Mouse (Mus musculus) CH12.LX (cell line): Measurements from ENCODE around the gene Sec16a. TPM values are rescaled to one million over a fixed set of nuclear protein-coding genes. Genes with fewer than 3 reads are reported as not detected.

Experiments
- DNase-seq: peaks from one replicate; pipeline ENCODE4 v3.0.0-alpha.2; 2013; ENCODE audit errors: extremely low read depth
- H3K27ac ChIP-seq: 2 replicates; pipeline ENCODE4 v1.5.1; 2012; ENCODE audit warnings: low read depth, mild to moderate bottlenecking, control low read depth, moderate library complexity; ENCODE audit not compliant: insufficient read depth
- H3K27me3 ChIP-seq: replicated peaks from 2 replicates; pipeline ENCODE3; 2012; ENCODE audit warnings: inconsistent platforms
- H3K36me3 ChIP-seq, 2 experiments: replicated peaks in 1 of 2; 2 replicates each; pipeline versions ENCODE3 to v1.6.1; 2012; ENCODE audit warnings: inconsistent platforms in 1 of 2, low read length in 1 of 2, mild to moderate bottlenecking in 1 of 2, mixed read lengths in 1 of 2, moderate library complexity in 1 of 2; ENCODE audit not compliant: control insufficient read depth in 1 of 2, insufficient read depth in 1 of 2
- H3K4me1 ChIP-seq, 2 experiments: 2 replicates each; pipeline ENCODE4 v1.6.1; 2012; ENCODE audit warnings: inconsistent platforms in 1 of 2, moderate library complexity in 1 of 2; ENCODE audit not compliant: insufficient read depth in 2 of 2, control insufficient read depth in 1 of 2
- H3K4me2 ChIP-seq: 2 replicates; pipeline ENCODE4 v1.6.1; 2012; ENCODE audit warnings: low read depth, mild to moderate bottlenecking, control low read depth; ENCODE audit not compliant: poor library complexity, insufficient read depth, severe bottlenecking
- H3K4me3 ChIP-seq, 3 experiments: fragments of 150-350 bp in 1 of 3; sonication (generic) in 1 of 3; replicated peaks in 1 of 3; 2 replicates each; pipeline versions ENCODE3 to v1.5.1; 2011 to 2012; ENCODE audit warnings: low read depth in 2 of 3, low read length in 2 of 3, mild to moderate bottlenecking in 2 of 3, moderate library complexity in 2 of 3, control low read depth in 1 of 3, improper control_type of control experiment in 1 of 3, inconsistent platforms in 1 of 3, mixed read lengths in 1 of 3; ENCODE audit not compliant: poor library complexity in 1 of 3
- H3K79me2 ChIP-seq: replicated peaks from 2 replicates; pipeline ENCODE4 v1.6.1; 2012; ENCODE audit warnings: mild to moderate bottlenecking, moderate library complexity; ENCODE audit not compliant: control insufficient read depth, poor library complexity, insufficient read depth, severe bottlenecking; ENCODE audit errors: extremely low read depth
- H3K9ac ChIP-seq: 2 replicates; pipeline ENCODE4 v1.6.1; 2012; ENCODE audit warnings: low read depth, mild to moderate bottlenecking, control low read depth, moderate library complexity; ENCODE audit not compliant: insufficient read depth
- H3K9me3 ChIP-seq: replicated peaks from 2 replicates; pipeline ENCODE3; 2012; ENCODE audit warnings: low read length, inconsistent platforms, mixed read lengths
- BHLHE40 ChIP-seq: IDR thresholded peaks from 2 replicates; pipeline ENCODE4 v1.6.1; 2011; ENCODE audit warnings: mild to moderate bottlenecking, low read depth, low read length, improper control_type of control experiment
- ELF1 ChIP-seq: IDR thresholded peaks from 2 replicates; pipeline ENCODE4 v1.6.1; 2014; ENCODE audit warnings: low read depth, mild to moderate bottlenecking, inconsistent platforms, low read length, improper control_type of control experiment
- EP300 ChIP-seq: IDR thresholded peaks from 2 replicates; pipeline ENCODE4 v1.6.1; 2011; ENCODE audit warnings: low read length, improper control_type of control experiment
- ETS1 ChIP-seq: conservative IDR thresholded peaks from 2 replicates; pipeline ENCODE4 v1.6.1; 2012; ENCODE audit warnings: low read depth, mild to moderate bottlenecking, inconsistent platforms, low read length, improper control_type of control experiment, moderate library complexity
- HCFC1 ChIP-seq: IDR thresholded peaks from 2 replicates; pipeline ENCODE4 v1.6.1; 2012; ENCODE audit warnings: low read depth, mild to moderate bottlenecking, inconsistent platforms, low read length, improper control_type of control experiment
- JUN ChIP-seq: IDR thresholded peaks from 2 replicates; pipeline ENCODE4 v1.6.1; 2011; ENCODE audit warnings: low read depth, mild to moderate bottlenecking, low read length, improper control_type of control experiment, moderate library complexity; ENCODE audit not compliant: insufficient read depth
- KAT2A ChIP-seq: IDR thresholded peaks from 2 replicates; pipeline ENCODE4 v1.6.1; 2012; ENCODE audit warnings: low read length, improper control_type of control experiment, inconsistent platforms; ENCODE audit not compliant: insufficient replicate concordance
- MAFK ChIP-seq: IDR thresholded peaks from 2 replicates; pipeline ENCODE4 v1.6.1; 2011; ENCODE audit warnings: low read length, improper control_type of control experiment; ENCODE audit not compliant: insufficient replicate concordance
- MAX ChIP-seq: IDR thresholded peaks from 2 replicates; pipeline ENCODE4 v1.6.1; 2011; ENCODE audit warnings: low read length, improper control_type of control experiment
- MXI1 ChIP-seq: IDR thresholded peaks from 2 replicates; pipeline ENCODE4 v1.6.1; 2011; ENCODE audit warnings: mild to moderate bottlenecking, low read depth, low read length, improper control_type of control experiment
- NRF1 ChIP-seq: IDR thresholded peaks from 2 replicates; pipeline ENCODE4 v1.6.1; 2014; ENCODE audit warnings: low read depth, mild to moderate bottlenecking, inconsistent platforms, low read length, improper control_type of control experiment, moderate library complexity
- PAX5 ChIP-seq: IDR thresholded peaks from 2 replicates; pipeline ENCODE4 v1.6.1; 2012; ENCODE audit warnings: low read length, inconsistent platforms, mixed read lengths
- POLR2A ChIP-seq: IDR thresholded peaks from 2 replicates; pipeline ENCODE4 v1.6.1; 2011; ENCODE audit warnings: low read depth, mild to moderate bottlenecking, improper control_type of control experiment, low read length
- POLR2AphosphoS2 ChIP-seq: IDR thresholded peaks from 2 replicates; pipeline ENCODE4 v1.6.1; 2011; ENCODE audit warnings: low read depth, low read length, improper control_type of control experiment
- RCOR1 ChIP-seq: conservative IDR thresholded peaks from 2 replicates; pipeline ENCODE4 v1.6.1; 2012; ENCODE audit warnings: low read depth, mild to moderate bottlenecking, inconsistent platforms, low read length, improper control_type of control experiment
- SMC3 ChIP-seq: IDR thresholded peaks from 2 replicates; pipeline ENCODE4 v1.6.1; 2011; ENCODE audit warnings: low read depth, low read length, improper control_type of control experiment
- USF2 ChIP-seq: conservative IDR thresholded peaks from 2 replicates; pipeline ENCODE4 v1.6.1; 2011; ENCODE audit warnings: low read depth, low read length, improper control_type of control experiment
- ZKSCAN1 ChIP-seq: IDR thresholded peaks from 2 replicates; pipeline ENCODE4 v1.6.1; 2012; ENCODE audit warnings: low read depth, inconsistent platforms, low read length, improper control_type of control experiment, borderline replicate concordance
- ZNF384 ChIP-seq: IDR thresholded peaks from 2 replicates; pipeline ENCODE4 v1.6.1; 2012; ENCODE audit warnings: low read depth, low read length, improper control_type of control experiment, inconsistent platforms
- dilution Hi-C: fragments of 300-500 bp; cut with MboI; formaldehyde crosslinking; loops from 2 replicates; pipeline ENCODE4 v1.14.3; 2020; ENCODE audit warnings: low sequenced_read_pairs; ENCODE audit not compliant: extremely low pct_unique_long_range_greater_than_20kb, extremely low pct_ligation_motif_present
- in situ Hi-C: fragments of 300-500 bp; cut with MboI; formaldehyde crosslinking; loops from 3 replicates; pipeline ENCODE4 v1.14.3; 2019; ENCODE audit warnings: low sequenced_read_pairs, low pct_ligation_motif_present, low pct_unique_long_range_greater_than_20kb, mixed read lengths
- polyA plus RNA-seq: library from polyadenylated mRNA; unstranded; fragments of >175 nt; gene quantifications from 2 replicates; pipeline ENCODE4 v1.2.1, GENCODE M21; 2012; ENCODE audit warnings: low read depth; ENCODE audit not compliant: insufficient read length
- total RNA-seq, 2 experiments: library from RNA; depleted of rRNA; stranded (reverse); fragments of 300-350 nt in 1 of 2; fragments of >200 nt in 1 of 2; gene quantifications; 2 replicates each; pipeline ENCODE4 v1.2.3; 2012 to 2014

Sec16a gene
- total and polyA plus RNA-seq, 3 experiments = 22.8 to 38.9 (median 31.8) TPM

DNA sequence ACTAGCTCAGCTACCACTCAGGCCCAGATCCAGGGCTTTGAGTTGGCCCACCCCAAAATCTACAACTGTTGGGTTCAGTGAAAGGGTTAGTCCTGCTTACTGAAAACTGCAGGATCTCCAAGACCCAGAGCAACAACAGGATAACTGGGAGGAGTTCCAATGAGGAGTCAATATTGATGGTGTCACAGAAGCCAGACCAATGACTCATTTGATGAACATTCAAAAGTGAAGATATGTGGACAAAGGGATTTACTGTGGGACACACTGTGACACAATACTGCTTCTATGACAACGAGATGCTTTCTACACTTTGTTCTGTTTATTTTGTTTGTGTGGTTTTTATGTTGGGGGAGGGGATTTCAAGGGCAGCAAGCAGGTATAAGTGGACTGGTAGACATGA lies 26.9 kb downstream of the Sec16a start:
- no peaks in the 10 kb centered on the region for H3K9me3 ChIP-seq
- no peaks in the 10 kb centered on the region for H3K79me2 ChIP-seq
- in situ Hi-C loops (no loop called here), dilution Hi-C loops (no loop called here)
- H3K36me3 ChIP-seq = peaks cover 79 to 97% of the 10 kb centered on the region in 2 experiments
- TF ChIP-seq BHLHE40 = no peak
- no peak for TF ChIP-seq POLR2AphosphoS2
- TF ChIP-seq KAT2A = no peak
- no peak for TF ChIP-seq ELF1
- TF ChIP-seq USF2 = no peak
- no peak for TF ChIP-seq MAX
- no peak for TF ChIP-seq HCFC1
- no peak for TF ChIP-seq MXI1
- TF ChIP-seq ZKSCAN1 = no peak
- TF ChIP-seq NRF1 = no peak
- no peak for TF ChIP-seq MAFK
- TF ChIP-seq POLR2A = no peak
- TF ChIP-seq PAX5 = no peak
- TF ChIP-seq RCOR1 = no peak
- no peak overlapping the region for H3K4me2 ChIP-seq
- no peak overlapping the region for H3K27ac ChIP-seq
- H3K27me3 ChIP-seq = no peaks in the 10 kb centered on the region
- DNase-seq = no peak
- no peak overlapping the region for H3K4me3 ChIP-seq
- no peak overlapping the region for H3K9ac ChIP-seq
- H3K4me1 ChIP-seq = no peaks in the 10 kb centered on the region

DNA sequence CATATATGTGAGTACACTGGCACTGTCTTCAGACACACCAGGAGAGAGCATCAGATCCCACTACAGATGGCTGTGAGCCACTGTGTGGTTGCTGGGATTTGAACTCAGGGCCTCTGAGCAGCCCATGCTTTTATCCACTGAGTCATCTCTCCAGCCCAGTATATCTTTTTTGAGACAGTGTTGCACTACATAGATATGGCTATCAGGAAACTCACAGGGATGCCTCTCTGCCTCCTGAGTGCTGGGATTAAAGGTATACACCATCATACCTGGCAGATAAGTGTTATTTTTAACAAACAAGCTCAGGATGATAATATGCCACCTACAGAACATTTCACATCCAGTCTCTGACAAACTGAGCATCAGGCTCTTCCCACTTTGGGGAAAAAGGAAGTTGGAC lies 27.9 kb downstream of the Sec16a start:
- Histone ChIP-seq H3K27me3 (no peaks in the 10 kb centered on the region), H3K36me3 (peaks cover 77 to 97% of the 10 kb centered on the region in 2 experiments), H3K4me3 (no peak overlapping the region), H3K27ac (no peak overlapping the region), H3K79me2 (no peaks in the 10 kb centered on the region), H3K9me3 (no peaks in the 10 kb centered on the region), H3K9ac (no peak overlapping the region), H3K4me1 (no peaks in the 10 kb centered on the region), H3K4me2 (no peak overlapping the region)
- dilution Hi-C loops = no loop called here
- in situ Hi-C loops = no loop called here
- no peak for TF ChIP-seq ETS1
- no peak for DNase-seq

- Histone ChIP-seq H3K4me1 (peaks cover 8 to 30% of the 10 kb centered on the region in 2 experiments), H3K79me2 (no peaks in the 10 kb centered on the region), H3K27me3 (no peaks in the 10 kb centered on the region), H3K9me3 (no peaks in the 10 kb centered on the region), H3K27ac (no peak overlapping the region), H3K36me3 (peaks cover 49 to 84% of the 10 kb centered on the region in 2 experiments), H3K9ac (no peak overlapping the region), H3K4me2 (no peak overlapping the region), H3K4me3 (no peak overlapping the region)
- DNase-seq = no peak
- TF ChIP-seq SMC3 (no peak), EP300 (no peak), ZNF384 (no peak), JUN (no peak), NRF1 (no peak), RCOR1 (no peak), BHLHE40 (no peak)
- dilution Hi-C loops = no loop called here
- in situ Hi-C loops = no loop called here
Observed at GRCm38 (mm10) chr2:26410931-26411411, 34.0 kb downstream of the Sec16a start.
